Mouse (Mus musculus): ENCODE measurements around the gene Pear1. TPM values are rescaled to one million over a fixed set of nuclear protein-coding genes. Genes with fewer than 3 reads are reported as not detected.
A peak's percentile ranks its signal among the peaks of the same experiment; 100 is the strongest.
"Not testable (repeated sequence)": the region's sequence is repeated elsewhere in the genome, so short reads cannot be mapped to it uniquely, and the experiment has no call there.

Pear1 gene
- polyA plus RNA-seq (2015; fragmentation: Nextera tagmentation; extraction: Ambion mirVana) = 6.6 and 6.7 TPM in 2 replicates

DNA sequence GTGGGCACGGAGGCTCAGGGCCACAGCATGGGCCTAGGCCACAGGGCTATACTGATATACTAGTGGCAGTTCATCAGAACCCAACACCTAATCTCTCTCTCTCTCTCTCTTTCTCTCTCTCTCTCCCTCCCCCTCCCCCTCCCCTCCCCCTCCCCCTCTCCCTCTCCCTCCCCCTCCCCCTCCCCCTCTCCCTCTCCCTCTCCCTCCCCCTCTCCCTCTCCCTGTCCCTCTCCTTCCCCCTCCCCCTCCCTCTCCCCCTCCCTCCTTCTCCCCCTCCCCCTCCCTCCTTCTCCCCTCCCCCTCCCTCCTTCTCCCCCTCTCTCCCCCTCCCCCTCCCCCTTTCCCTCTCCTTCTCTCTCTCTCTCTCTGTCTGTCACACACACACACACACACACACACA is at the start of gene Pear1:
Gene Pear1 (minus strand): TSS at position 101 of the 400 bp plus-strand sequence.
- not testable (repeated sequence) for H3K4me3 ChIP-seq (ENCODE audit: low read depth, low read length); ATAC-seq; H3K27ac ChIP-seq (ENCODE audit: low read length); H3K4me1 ChIP-seq (ENCODE audit: control insufficient read depth, insufficient read depth, low read length); H3K9me3 ChIP-seq (replicated peaks; ENCODE audit: control insufficient read depth, low read length, poor library complexity, severe bottlenecking); H3K9ac ChIP-seq (ENCODE audit: low read depth, low read length); H3K4me2 ChIP-seq (ENCODE audit: low read length); H3K27me3 ChIP-seq (ENCODE audit: control insufficient read depth, insufficient read depth, low read depth, low read length); H3K36me3 ChIP-seq (ENCODE audit: control insufficient read depth, insufficient read depth, low read length)
- WGBS = 81% methylated on average over 1 of the region's 1 CpGs

DNA sequence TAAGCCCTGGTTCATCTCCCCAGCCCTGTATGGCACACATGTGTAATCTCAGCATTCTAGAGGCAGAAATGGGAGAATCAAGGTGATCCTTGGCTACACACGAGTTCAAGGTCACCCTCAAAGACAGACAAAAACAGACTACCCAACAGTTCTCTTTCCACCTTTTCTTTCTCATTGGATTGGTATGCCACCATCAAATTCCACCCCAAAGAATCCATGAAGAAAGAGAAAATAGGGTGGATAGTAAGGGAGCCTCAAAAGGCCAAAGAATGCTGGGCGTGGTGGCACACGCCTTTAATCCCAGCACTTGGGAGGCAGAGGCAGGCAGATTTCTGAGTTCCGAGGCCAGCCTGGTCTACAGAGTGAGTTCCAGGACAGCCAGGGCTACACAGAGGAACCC is 40.0 kb upstream of the Pear1 start:
- H3K27ac ChIP-seq (ENCODE audit: low read length); H3K9ac ChIP-seq (ENCODE audit: low read depth, low read length); H3K4me1 ChIP-seq (ENCODE audit: control insufficient read depth, insufficient read depth, low read length); ATAC-seq; H3K4me3 ChIP-seq (ENCODE audit: low read depth, low read length); H3K27me3 ChIP-seq (ENCODE audit: control insufficient read depth, insufficient read depth, low read depth, low read length); H3K4me2 ChIP-seq (ENCODE audit: low read length); H3K9me3 ChIP-seq (replicated peaks; ENCODE audit: control insufficient read depth, low read length, poor library complexity, severe bottlenecking): not testable (repeated sequence)
- peaks cover 40% of the 10 kb centered on the region for H3K36me3 ChIP-seq (ENCODE audit: control insufficient read depth, insufficient read depth, low read length)
- WGBS = 93% methylated on average over 4 of the region's 4 CpGs

DNA sequence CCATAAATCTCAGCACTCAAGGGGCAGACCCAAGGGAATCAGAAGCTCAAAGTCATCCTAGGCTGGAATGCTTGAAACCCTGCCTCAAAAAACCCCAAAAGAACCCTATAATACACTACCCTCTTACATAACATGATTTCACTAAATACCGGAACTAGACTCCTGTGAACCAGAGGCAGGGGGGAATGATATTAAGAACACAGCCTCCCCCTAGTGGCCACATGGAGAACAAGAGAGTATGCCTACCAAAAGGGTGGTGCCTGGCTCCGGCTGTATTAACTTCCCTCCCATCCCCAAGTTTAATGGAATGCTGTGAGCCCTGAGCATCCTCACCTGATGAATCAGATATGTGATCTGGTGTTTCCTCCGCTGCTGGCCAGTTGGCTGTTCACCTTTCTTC is 35.7 kb upstream of the Pear1 start:
- ATAC-seq = peak; percentile 70; the same call in 1 of the 2 replicates
- Histone ChIP-seq H3K27me3 (ENCODE audit: control insufficient read depth, insufficient read depth, low read depth, low read length) (no peaks in the 10 kb centered on the region), H3K27ac (ENCODE audit: low read length) (no peak overlapping the region), H3K4me1 (ENCODE audit: control insufficient read depth, insufficient read depth, low read length) (no peaks in the 10 kb centered on the region), H3K4me3 (ENCODE audit: low read depth, low read length) (no peak overlapping the region), H3K9ac (ENCODE audit: low read depth, low read length) (no peak overlapping the region), H3K9me3 (replicated peaks; ENCODE audit: control insufficient read depth, low read length, poor library complexity, severe bottlenecking) (no peaks in the 10 kb centered on the region), H3K36me3 (ENCODE audit: control insufficient read depth, insufficient read depth, low read length) (peaks cover 39% of the 10 kb centered on the region), H3K4me2 (ENCODE audit: low read length) (no peak overlapping the region)
- WGBS = 24% methylated on average over 3 of the region's 3 CpGs

DNA sequence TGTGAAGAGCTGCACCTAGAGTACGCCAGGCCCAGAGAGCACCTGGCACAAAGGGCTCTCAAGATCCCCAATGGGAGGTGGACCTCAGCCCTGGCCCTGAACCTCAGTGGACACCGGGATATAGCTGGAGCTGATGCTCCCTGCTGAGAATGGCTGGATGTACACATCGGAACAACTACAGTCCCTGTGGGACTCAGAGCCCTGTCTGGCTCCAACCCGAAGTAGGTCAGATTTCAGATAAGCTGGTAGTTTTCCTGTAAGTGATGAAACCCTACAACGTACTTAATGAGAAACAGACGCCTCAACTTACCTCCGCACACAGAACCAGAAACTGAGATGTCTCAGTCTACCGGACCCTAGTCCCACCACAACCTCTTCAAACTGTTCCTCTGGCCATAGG is 33.6 kb upstream of the Pear1 start:
- peaks cover 32% of the 10 kb centered on the region for H3K36me3 ChIP-seq (ENCODE audit: control insufficient read depth, insufficient read depth, low read length)
- H3K4me2 ChIP-seq (ENCODE audit: low read length) = no peak overlapping the region
- H3K4me3 ChIP-seq (ENCODE audit: low read depth, low read length) = no peak overlapping the region
- H3K4me1 ChIP-seq (ENCODE audit: control insufficient read depth, insufficient read depth, low read length) = peaks cover 2% of the 10 kb centered on the region; the same call in 1 of the 2 replicates
- no peaks in the 10 kb centered on the region for H3K9me3 ChIP-seq (replicated peaks; ENCODE audit: control insufficient read depth, low read length, poor library complexity, severe bottlenecking)
- WGBS = 92% methylated on average over 8 of the region's 8 CpGs
- ATAC-seq = no peak
- no peak overlapping the region for H3K27ac ChIP-seq (ENCODE audit: low read length)
- no peaks in the 10 kb centered on the region for H3K27me3 ChIP-seq (ENCODE audit: control insufficient read depth, insufficient read depth, low read depth, low read length)
- H3K9ac ChIP-seq (ENCODE audit: low read depth, low read length) = no peak overlapping the region

DNA sequence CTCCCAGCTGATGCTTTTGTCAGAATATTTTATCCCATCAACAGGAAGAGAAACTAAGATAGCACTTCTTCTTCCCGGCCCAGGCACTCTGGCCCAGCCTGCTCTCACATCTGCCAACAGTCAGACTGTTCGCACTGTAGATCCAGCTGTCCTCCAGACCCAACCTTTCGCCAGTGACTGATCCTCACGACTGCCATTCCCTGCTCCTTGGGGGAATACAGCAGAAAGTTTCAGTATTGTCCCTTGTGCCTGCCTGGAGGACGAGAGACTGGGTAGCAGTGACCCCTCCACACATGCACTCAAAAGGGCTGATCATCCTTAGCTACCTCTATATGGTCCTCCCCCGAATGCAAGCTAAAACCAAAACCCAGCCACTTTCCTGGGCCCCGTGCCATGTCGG is 31.8 kb upstream of the Pear1 start:
- 91% methylated on average over 8 of the region's 8 CpGs for WGBS

DNA sequence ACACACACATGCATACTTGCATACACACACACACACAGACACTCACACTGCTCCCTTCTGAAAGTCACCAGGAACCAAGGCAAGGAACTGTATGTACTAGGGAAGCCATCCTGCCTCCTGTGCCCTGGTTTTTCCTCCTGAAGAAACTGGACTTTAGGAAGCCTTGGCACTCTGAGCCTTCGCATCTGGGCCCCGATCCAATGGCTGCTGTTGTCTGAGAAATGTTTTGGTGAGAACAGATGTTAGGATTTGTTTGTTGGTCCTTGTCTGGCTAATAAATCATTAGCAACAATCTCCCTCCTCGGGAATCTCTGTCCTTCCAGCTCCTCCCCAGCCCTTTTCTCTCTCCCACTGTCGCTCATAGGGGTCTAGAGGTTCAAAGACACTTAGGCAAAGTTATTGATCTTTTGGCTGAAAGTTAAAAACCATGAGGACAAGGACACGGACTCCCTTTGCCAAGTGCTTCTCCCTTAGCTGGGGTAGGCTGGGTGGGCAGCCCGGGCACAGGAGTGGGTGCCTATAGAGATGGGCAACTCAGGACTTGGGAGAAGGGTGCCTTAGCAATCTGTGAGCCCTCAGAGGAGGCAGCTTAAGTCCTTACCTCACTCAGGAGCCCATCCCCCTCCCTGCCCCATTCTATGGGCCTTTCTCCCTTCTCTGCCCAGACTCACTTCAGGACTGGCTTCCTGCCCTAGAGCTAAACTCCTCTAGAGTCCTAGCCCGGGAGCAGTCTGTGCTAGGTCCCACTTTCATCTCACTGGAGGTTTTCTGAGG is 30.9 kb upstream of the Pear1 start:
- peak overlapping the region; percentile 28; the same call in 1 of the 2 replicates for H3K27ac ChIP-seq (ENCODE audit: low read length)
- peaks cover 2% of the 10 kb centered on the region; the same call in 1 of the 2 replicates for H3K4me1 ChIP-seq (ENCODE audit: control insufficient read depth, insufficient read depth, low read length)
- H3K27me3 ChIP-seq (ENCODE audit: control insufficient read depth, insufficient read depth, low read depth, low read length) = no peaks in the 10 kb centered on the region
- no peak overlapping the region for H3K4me3 ChIP-seq (ENCODE audit: low read depth, low read length)
- 77% methylated on average over 7 of the region's 7 CpGs for whole genome bisulfite sequencing
- ATAC-seq = no peak
- peaks cover 21% of the 10 kb centered on the region for H3K36me3 ChIP-seq (ENCODE audit: control insufficient read depth, insufficient read depth, low read length)
- no peaks in the 10 kb centered on the region for H3K9me3 ChIP-seq (replicated peaks; ENCODE audit: control insufficient read depth, low read length, poor library complexity, severe bottlenecking)
- H3K4me2 ChIP-seq (ENCODE audit: low read length) = no peak overlapping the region
- no peak overlapping the region for H3K9ac ChIP-seq (ENCODE audit: low read depth, low read length)

More for the DNA sequence above, 31.8 kb upstream of the Pear1 start:
- H3K27ac ChIP-seq (ENCODE audit: low read length) = no peak overlapping the region
- ATAC-seq = no peak
- peaks cover 23% of the 10 kb centered on the region for H3K36me3 ChIP-seq (ENCODE audit: control insufficient read depth, insufficient read depth, low read length)
- peaks cover 2% of the 10 kb centered on the region; the same call in 1 of the 2 replicates for H3K4me1 ChIP-seq (ENCODE audit: control insufficient read depth, insufficient read depth, low read length)
- no peak overlapping the region for H3K9ac ChIP-seq (ENCODE audit: low read depth, low read length)
- no peaks in the 10 kb centered on the region for H3K27me3 ChIP-seq (ENCODE audit: control insufficient read depth, insufficient read depth, low read depth, low read length)
- H3K9me3 ChIP-seq (replicated peaks; ENCODE audit: control insufficient read depth, low read length, poor library complexity, severe bottlenecking) = no peaks in the 10 kb centered on the region
- no peak overlapping the region for H3K4me2 ChIP-seq (ENCODE audit: low read length)
- no peak overlapping the region for H3K4me3 ChIP-seq (ENCODE audit: low read depth, low read length)

DNA sequence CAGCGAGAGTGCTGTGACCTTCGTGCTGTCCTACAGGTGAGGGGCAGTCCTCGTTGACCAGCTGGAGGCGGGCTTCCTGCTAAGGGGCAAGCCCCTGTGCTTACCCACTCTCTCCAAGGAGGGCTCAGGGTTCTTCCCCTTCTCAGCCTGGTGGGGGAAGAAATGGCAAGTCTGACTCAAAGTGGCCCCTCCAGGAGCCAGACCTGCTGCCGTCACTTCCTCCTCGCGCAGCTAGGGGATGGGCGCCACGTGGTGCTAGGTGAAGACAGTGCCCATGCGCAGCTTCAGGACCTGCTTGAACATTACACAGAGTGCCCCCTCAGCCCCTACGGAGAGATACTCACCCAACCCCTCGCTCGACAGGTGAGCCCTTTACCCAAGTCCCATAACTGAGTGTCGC is 25.0 kb upstream of the Pear1 start:
- Histone ChIP-seq H3K4me2 (ENCODE audit: low read length) (no peak overlapping the region), H3K27me3 (ENCODE audit: control insufficient read depth, insufficient read depth, low read depth, low read length) (no peaks in the 10 kb centered on the region), H3K9me3 (replicated peaks; ENCODE audit: control insufficient read depth, low read length, poor library complexity, severe bottlenecking) (no peaks in the 10 kb centered on the region), H3K4me3 (ENCODE audit: low read depth, low read length) (no peak overlapping the region), H3K27ac (ENCODE audit: low read length) (no peak overlapping the region), H3K36me3 (ENCODE audit: control insufficient read depth, insufficient read depth, low read length) (no peaks in the 10 kb centered on the region), H3K9ac (ENCODE audit: low read depth, low read length) (no peak overlapping the region), H3K4me1 (ENCODE audit: control insufficient read depth, insufficient read depth, low read length) (peaks cover 2% of the 10 kb centered on the region; the same call in 1 of the 2 replicates)
- ATAC-seq = no peak
- 84% methylated on average over 14 of the region's 14 CpGs for WGBS

DNA sequence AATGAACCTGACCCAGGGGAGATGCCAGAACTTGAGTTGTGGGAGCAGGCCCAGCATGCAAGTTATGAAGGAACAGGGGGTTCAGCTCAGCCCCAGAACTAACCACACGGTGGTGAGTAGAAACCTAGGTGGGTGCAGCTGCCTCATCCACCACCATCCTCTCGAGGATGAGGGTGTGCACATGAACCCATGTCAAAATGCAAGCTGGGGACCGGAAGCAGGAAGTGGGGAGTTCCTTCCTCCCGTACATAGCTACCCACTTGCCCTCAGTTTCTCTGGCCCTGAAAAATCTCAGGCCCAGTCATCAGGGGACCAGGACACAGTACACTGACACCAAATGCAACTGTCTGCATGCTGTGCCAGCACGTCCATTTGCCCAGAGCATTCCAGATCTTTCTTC is 23.6 kb upstream of the Pear1 start:
- Histone ChIP-seq H3K4me1 (ENCODE audit: control insufficient read depth, insufficient read depth, low read length) (no peaks in the 10 kb centered on the region), H3K27me3 (ENCODE audit: control insufficient read depth, insufficient read depth, low read depth, low read length) (no peaks in the 10 kb centered on the region), H3K9me3 (replicated peaks; ENCODE audit: control insufficient read depth, low read length, poor library complexity, severe bottlenecking) (no peaks in the 10 kb centered on the region), H3K4me3 (ENCODE audit: low read depth, low read length) (no peak overlapping the region), H3K4me2 (ENCODE audit: low read length) (no peak overlapping the region), H3K27ac (ENCODE audit: low read length) (no peak overlapping the region), H3K36me3 (ENCODE audit: control insufficient read depth, insufficient read depth, low read length) (no peaks in the 10 kb centered on the region), H3K9ac (ENCODE audit: low read depth, low read length) (no peak overlapping the region)
- no peak for ATAC-seq
- 88% methylated on average over 5 of the region's 5 CpGs for WGBS

DNA sequence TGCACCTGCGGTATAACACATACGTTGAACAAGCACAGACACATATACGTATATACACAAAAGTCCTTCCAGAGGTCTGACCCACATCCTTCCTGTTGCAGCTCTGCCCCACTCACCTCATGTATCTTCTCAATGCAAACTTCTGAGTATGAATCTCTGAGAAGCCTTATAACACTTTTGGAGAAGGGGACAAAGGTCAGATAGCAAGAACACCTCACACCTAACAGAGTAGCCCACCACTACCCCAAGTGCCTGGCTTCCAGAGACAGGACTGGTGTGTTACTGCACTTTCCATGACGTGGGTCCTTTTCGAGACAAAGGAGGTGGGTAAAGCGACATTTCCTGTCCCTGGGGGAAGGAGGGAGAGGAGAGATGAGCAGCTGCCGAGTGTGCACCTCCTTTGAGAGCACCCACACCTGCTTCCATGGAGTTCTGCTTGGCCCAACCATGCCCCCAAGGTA is 22.6 kb upstream of the Pear1 start, which contains the start of gene Sh2d2a:
Gene Sh2d2a (plus strand): TSS at position 106 of the 461 bp plus-strand sequence.
- H3K4me2 ChIP-seq (ENCODE audit: low read length) = no peak within 1 kb of the TSS
- H3K9me3 ChIP-seq (replicated peaks; ENCODE audit: control insufficient read depth, low read length, poor library complexity, severe bottlenecking) = no peaks in the 10 kb centered on the region
- no peaks in the 10 kb centered on the region for H3K27me3 ChIP-seq (ENCODE audit: control insufficient read depth, insufficient read depth, low read depth, low read length)
- no peak within 1 kb of the TSS for H3K4me3 ChIP-seq (ENCODE audit: low read depth, low read length)
- H3K4me1 ChIP-seq (ENCODE audit: control insufficient read depth, insufficient read depth, low read length) = no peaks in the 10 kb centered on the region
- WGBS = 81% methylated on average over 7 of the region's 7 CpGs
- H3K27ac ChIP-seq (ENCODE audit: low read length) = no peak within 1 kb of the TSS
- no peaks in the 10 kb centered on the region for H3K36me3 ChIP-seq (ENCODE audit: control insufficient read depth, insufficient read depth, low read length)
- H3K9ac ChIP-seq (ENCODE audit: low read depth, low read length) = no peak within 1 kb of the TSS
- no peak for ATAC-seq
